Mouse (Mus musculus) heart, embryonic 14.5 days (tissue): Measurements from ENCODE around the gene Ttbk1. TPM values are rescaled to one million over a fixed set of nuclear protein-coding genes. Genes with fewer than 3 reads are reported as not detected.

Experiments used
- ATAC-seq: fragments of 200-750 bp; cut with Nextera tagmentation; 2 replicates; pipeline ENCODE4 v1.8.0; 2017; ENCODE audit warnings: low read depth, moderate TSS enrichment; ENCODE audit not compliant: insufficient number of reproducible peaks, insufficient read depth, low FRiP score
- H3K27ac ChIP-seq, 2 experiments: fragments of 200-500 bp in 1 of 2; fragments of 300-500 bp in 1 of 2; sonication (generic) in 1 of 2; replicated peaks in 1 of 2; 2 replicates each; pipeline ENCODE4 v1.5.1; 2012 to 2014; ENCODE audit warnings: low read depth in 2 of 2, low read length in 2 of 2, control low read depth in 1 of 2, mild to moderate bottlenecking in 1 of 2, mixed read lengths in 1 of 2; ENCODE audit not compliant: control insufficient read depth in 1 of 2, insufficient read depth in 1 of 2
- H3K27me3 ChIP-seq: fragments of 300-500 bp; sonication (generic); 2 replicates; pipeline ENCODE4 v1.6.1; 2014; ENCODE audit warnings: mild to moderate bottlenecking, low read length, control low read depth; ENCODE audit not compliant: control insufficient read depth, insufficient read depth
- H3K36me3 ChIP-seq: fragments of 300-500 bp; sonication (generic); 2 replicates; pipeline ENCODE4 v1.6.1; 2014; ENCODE audit warnings: mild to moderate bottlenecking, control low read depth, low read length, mixed read lengths; ENCODE audit not compliant: control insufficient read depth, insufficient read depth
- H3K4me1 ChIP-seq, 2 experiments: fragments of 200-500 bp in 1 of 2; fragments of 300-500 bp in 1 of 2; sonication (generic) in 1 of 2; 2 replicates each; pipeline ENCODE4 v1.6.1; 2012 to 2014; ENCODE audit warnings: low read length in 2 of 2, control low read depth in 1 of 2, mixed read lengths in 1 of 2; ENCODE audit not compliant: control insufficient read depth in 2 of 2, insufficient read depth in 2 of 2
- H3K4me2 ChIP-seq: fragments of 300-500 bp; sonication (generic); 2 replicates; pipeline ENCODE4 v1.6.1; 2014; ENCODE audit warnings: mild to moderate bottlenecking, low read length
- H3K4me3 ChIP-seq, 2 experiments: fragments of 200-500 bp in 1 of 2; fragments of 300-500 bp in 1 of 2; sonication (generic) in 1 of 2; 2 replicates each; pipeline ENCODE4 v1.5.1; 2012 to 2014; ENCODE audit warnings: low read length in 2 of 2, mild to moderate bottlenecking in 2 of 2, control low read depth in 1 of 2, low read depth in 1 of 2, moderate library complexity in 1 of 2; ENCODE audit not compliant: control insufficient read depth in 1 of 2, insufficient read depth in 1 of 2
- H3K9ac ChIP-seq: fragments of 300-500 bp; sonication (generic); 2 replicates; pipeline ENCODE4 v1.6.1; 2014; ENCODE audit warnings: mild to moderate bottlenecking, low read length
- H3K9me3 ChIP-seq: fragments of 300-500 bp; sonication (generic); 2 replicates; pipeline ENCODE4 v1.6.1; 2016; ENCODE audit warnings: low read length, control low read depth; ENCODE audit not compliant: control insufficient read depth
- WGBS: fragments of 180-500 bp; shearing (Covaris S2); extraction: QIAGEN DNeasy Blood & Tissue Kit; methylation state at CpG from one replicate; pipeline ENCODE4 v1.1.7; 2014; 5-methylcytosine and 5-hydroxymethylcytosine counted together
- polyA plus RNA-seq: library from polyadenylated mRNA; unstranded; fragments of >200 nt; fragmentation: Nextera tagmentation; extraction: Ambion mirVana; gene quantifications from 2 replicates; pipeline ENCODE4 v1.2.1, GENCODE M21; 2014

The Ttbk1 gene
- 0.16 and 0.18 TPM in 2 replicates for polyA plus RNA-seq

DNA sequence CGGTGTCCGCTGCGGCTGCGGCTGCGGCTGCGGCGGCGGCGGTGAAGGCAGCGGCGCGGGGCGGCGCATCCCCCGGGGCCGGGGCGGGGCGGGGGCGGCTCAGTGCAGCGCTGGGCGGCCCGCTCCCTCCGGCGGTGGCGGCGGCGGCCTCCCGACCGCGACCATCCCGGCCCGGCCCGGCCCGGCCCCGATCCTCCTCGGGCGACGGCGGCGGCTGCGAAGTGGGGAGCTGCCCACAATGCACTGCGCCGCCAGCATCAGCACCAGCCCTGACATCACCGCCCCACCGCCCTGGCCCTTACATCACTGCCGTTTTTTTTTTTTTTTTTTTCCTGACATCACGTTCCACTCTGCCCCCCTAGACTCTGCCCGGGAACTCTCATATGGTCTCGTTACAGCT, at the start of gene Ttbk1:
Ttbk1 (minus strand) TSS at position 245 of the 400 bp plus-strand sequence.
- H3K4me2 ChIP-seq = peak within 1 kb of the TSS; percentile 66
- peaks cover 6 to 11% of the 10 kb centered on the region in 2 experiments; a peak in 3 of 4 replicates for H3K4me1 ChIP-seq
- 2% methylated on average over 43 of the region's 49 CpGs for WGBS
- H3K9ac ChIP-seq = 0 out of 2 replicates have a peak within 1 kb of the TSS, but pooled peaks have one; percentile 12
- H3K36me3 ChIP-seq = no peaks in the 10 kb centered on the region
- H3K27ac ChIP-seq = no peak within 1 kb of the TSS
- peak within 1 kb of the TSS in 1 of 2 experiments; percentile 36; a peak in 2 of 4 replicates for H3K4me3 ChIP-seq
- no peaks in the 10 kb centered on the region for H3K9me3 ChIP-seq
- peaks cover 58% of the 10 kb centered on the region for H3K27me3 ChIP-seq
- ATAC-seq = no peak

GRCm38 (mm10) chr17:46525579-46526307, 38.3 kb upstream of the Ttbk1 start:
- Histone ChIP-seq H3K27ac (no peak overlapping the region), H3K4me1 (peaks cover 3 to 6% of the 10 kb centered on the region in 2 experiments; a peak in 3 of 4 replicates), H3K36me3 (peaks cover 9% of the 10 kb centered on the region; the same call in 1 of the 2 replicates), H3K4me3 (no peak overlapping the region), H3K9me3 (no peaks in the 10 kb centered on the region), H3K27me3 (0 out of 2 replicates have a peak, but pooled peaks cover 3% of the 10 kb centered on the region), H3K4me2 (no peak overlapping the region), H3K9ac (no peak overlapping the region)
- no peak for ATAC-seq
- WGBS = 42% methylated on average over 12 of the region's 12 CpGs

DNA sequence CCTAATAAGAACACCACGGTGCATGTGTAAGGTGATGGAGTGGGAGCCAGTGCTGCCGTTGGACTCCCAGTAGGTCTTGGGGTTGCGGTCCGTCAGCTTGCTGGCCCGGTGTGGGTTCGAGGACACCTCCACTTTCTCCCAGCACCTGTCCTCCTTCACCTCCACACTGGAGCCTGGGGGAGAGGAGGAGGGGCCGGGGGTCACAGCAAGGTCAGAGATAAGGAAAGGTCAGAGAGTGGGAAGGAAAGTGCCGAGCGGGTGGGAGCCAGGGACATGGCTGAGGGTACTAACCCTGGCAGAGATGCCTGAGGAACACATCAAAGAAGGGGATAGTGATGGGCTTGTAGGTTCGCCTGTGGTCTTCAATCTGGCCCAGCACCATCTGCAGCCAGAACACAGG, 37.6 kb upstream of the Ttbk1 start:
- H3K27ac ChIP-seq = no peak overlapping the region
- no peak overlapping the region for H3K9ac ChIP-seq
- H3K4me2 ChIP-seq = no peak overlapping the region
- H3K27me3 ChIP-seq = 0 out of 2 replicates have a peak, but pooled peaks cover 3% of the 10 kb centered on the region
- peaks cover 9% of the 10 kb centered on the region; the same call in 1 of the 2 replicates for H3K36me3 ChIP-seq
- no peak overlapping the region for H3K4me3 ChIP-seq
- WGBS = 72% methylated on average over 10 of the region's 10 CpGs
- H3K4me1 ChIP-seq = peaks cover 8 to 11% of the 10 kb centered on the region in 2 experiments; a peak in 3 of 4 replicates
- no peaks in the 10 kb centered on the region for H3K9me3 ChIP-seq
- no peak for ATAC-seq

GRCm38 (mm10) chr17:46521963-46522668, 34.6 kb upstream of the Ttbk1 start:
- no peaks in the 10 kb centered on the region for H3K9me3 ChIP-seq
- WGBS = 39% methylated on average over 24 of the region's 24 CpGs
- no peak for ATAC-seq
- peaks cover 9 to 11% of the 10 kb centered on the region in 2 experiments; a peak in 3 of 4 replicates for H3K4me1 ChIP-seq
- no peak overlapping the region for H3K4me2 ChIP-seq
- peaks cover 3% of the 10 kb centered on the region; the same call in 1 of the 2 replicates for H3K36me3 ChIP-seq
- H3K27me3 ChIP-seq = peaks cover 6% of the 10 kb centered on the region; the same call in 1 of the 2 replicates
- no peak overlapping the region for H3K4me3 ChIP-seq
- no peak overlapping the region for H3K9ac ChIP-seq
- no peak overlapping the region for H3K27ac ChIP-seq

DNA sequence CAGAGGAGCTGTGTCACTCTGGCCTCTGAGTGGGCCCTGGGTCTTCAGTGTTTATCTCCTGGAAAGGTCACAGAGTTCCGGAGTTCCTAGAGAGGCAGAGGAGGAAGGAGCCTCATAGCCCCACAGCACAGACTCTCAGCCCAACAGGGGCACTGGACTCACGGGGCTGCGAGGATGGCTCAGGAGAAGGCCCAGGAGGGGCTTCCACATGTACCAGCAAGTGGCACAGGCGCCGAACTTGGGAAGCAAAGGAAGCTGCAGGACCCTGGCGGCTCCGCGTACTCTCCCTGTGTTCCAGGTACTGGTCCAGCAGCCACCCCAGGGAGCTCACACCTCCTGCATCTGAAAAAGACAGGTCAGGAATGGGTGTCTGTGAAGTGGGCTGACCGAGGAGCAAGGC, 33.7 kb upstream of the Ttbk1 start:
- H3K27ac ChIP-seq = no peak overlapping the region
- H3K4me3 ChIP-seq = peak overlapping the region in 1 of 2 experiments; percentile 25; a peak in 1 of 4 replicates
- H3K4me2 ChIP-seq = peak overlapping the region; percentile 57
- H3K27me3 ChIP-seq = peaks cover 6% of the 10 kb centered on the region; the same call in 1 of the 2 replicates
- 61% methylated on average over 9 of the region's 9 CpGs for WGBS
- ATAC-seq = no peak
- H3K9me3 ChIP-seq = no peaks in the 10 kb centered on the region
- H3K4me1 ChIP-seq = peaks cover 9 to 11% of the 10 kb centered on the region in 2 experiments; a peak in 3 of 4 replicates
- H3K9ac ChIP-seq = peak overlapping the region; percentile 58
- H3K36me3 ChIP-seq = peaks cover 3% of the 10 kb centered on the region; the same call in 1 of the 2 replicates

GRCm38 (mm10) chr17:46520385-46520979, 33.0 kb upstream of the Ttbk1 start:
- Histone ChIP-seq H3K9ac (peak overlapping the region; percentile 58), H3K9me3 (no peaks in the 10 kb centered on the region), H3K4me3 (peak overlapping the region; percentile 25 to 27), H3K4me2 (peak overlapping the region; percentile 57), H3K27me3 (peaks cover 6% of the 10 kb centered on the region; the same call in 1 of the 2 replicates), H3K36me3 (peaks cover 3% of the 10 kb centered on the region; the same call in 1 of the 2 replicates), H3K4me1 (peaks cover 9 to 11% of the 10 kb centered on the region in 2 experiments; a peak in 3 of 4 replicates), H3K27ac (no peak overlapping the region)
- 14% methylated on average over 25 of the region's 25 CpGs for WGBS
- 0 out of 2 replicates have a peak, but pooled peaks have one; percentile 33 for ATAC-seq

GRCm38 (mm10) chr17:46519971-46520370, 32.5 kb upstream of the Ttbk1 start:
- Histone ChIP-seq H3K4me1 (peaks cover 9 to 11% of the 10 kb centered on the region in 2 experiments; a peak in 3 of 4 replicates), H3K9me3 (no peaks in the 10 kb centered on the region), H3K27ac (no peak overlapping the region), H3K36me3 (peaks cover 3% of the 10 kb centered on the region; the same call in 1 of the 2 replicates), H3K9ac (peak overlapping the region; percentile 58; the same call in 1 of the 2 replicates), H3K27me3 (peaks cover 6% of the 10 kb centered on the region; the same call in 1 of the 2 replicates), H3K4me3 (peak overlapping the region; percentile 25 to 27; a peak in 3 of 4 replicates), H3K4me2 (peak overlapping the region; percentile 57)
- ATAC-seq = no peak
- 49% methylated on average over 10 of the region's 10 CpGs for WGBS
